Mouse (Mus musculus) CH12.LX (cell line): ENCODE data around the gene Htra1.

ENCODE experiments used
- CTCF ChIP-seq, 2 experiments: IDR thresholded peaks in 1 of 2; conservative IDR thresholded peaks in 1 of 2; 2 replicates each; pipeline ENCODE4 v1.5.1; 2011 to 2012; ENCODE audit warnings: low read depth in 2 of 2, low read length in 2 of 2, improper control_type of control experiment in 1 of 2, inconsistent platforms in 1 of 2, mild to moderate bottlenecking in 1 of 2, moderate library complexity in 1 of 2
- MEF2A ChIP-seq: IDR thresholded peaks from 2 replicates; pipeline ENCODE4 v1.6.1; 2014; ENCODE audit warnings: low read depth, mild to moderate bottlenecking, inconsistent platforms, low read length, improper control_type of control experiment, borderline replicate concordance

GRCm38 (mm10) chr7:130982881-130983280, 47.0 kb downstream of the Htra1 start:
- TF ChIP-seq MEF2A (no peak), CTCF (conservative IDR thresholded peaks at IDR 0.05 in 1 of 2, IDR thresholded peaks at IDR 0.05 in 1 of 2; ENCODE audit: low read depth in 2 of 2, low read length in 2 of 2) (peak in 1 of 2 experiments; percentile 18; a peak in 1 of 4 replicates)
